Mouse (Mus musculus) liver, embryonic 14.5 days (tissue): ENCODE measurements around the gene Slc5a4a. TPM values are rescaled to one million over a fixed set of nuclear protein-coding genes. Genes with fewer than 3 reads are reported as not detected.

Experiments
- ATAC-seq: fragments of 200-750 bp; cut with Nextera tagmentation; 2 replicates; pipeline ENCODE4 v1.8.0; 2017; ENCODE audit warnings: moderate number of reproducible peaks, mild to moderate bottlenecking, moderate library complexity; ENCODE audit not compliant: insufficient read depth
- DNase-seq, 3 experiments: peaks; one replicate each; pipeline ENCODE4 v3.0.0-alpha.2; 2012 to 2013; ENCODE audit warnings: low read depth in 3 of 3, low spot score in 3 of 3
- H3K27ac ChIP-seq: fragments of 300-500 bp; sonication (generic); 2 replicates; pipeline ENCODE4 v1.5.1; 2014; ENCODE audit warnings: moderate library complexity, mild to moderate bottlenecking, control low read depth, inconsistent platforms
- H3K27me3 ChIP-seq: fragments of 300-500 bp; sonication (generic); 2 replicates; pipeline ENCODE4 v1.6.1; 2014; ENCODE audit warnings: mild to moderate bottlenecking, low read length, moderate library complexity; ENCODE audit not compliant: control insufficient read depth, insufficient read depth
- H3K36me3 ChIP-seq: fragments of 300-500 bp; sonication (generic); replicated peaks from 2 replicates; pipeline ENCODE4 v1.6.1; 2014; ENCODE audit warnings: low read depth; ENCODE audit not compliant: control insufficient read depth, insufficient read depth
- H3K4me1 ChIP-seq, 2 experiments: fragments of 200-500 bp in 1 of 2; fragments of 300-500 bp in 1 of 2; sonication (generic) in 1 of 2; replicated peaks; 2 replicates each; pipeline ENCODE4 v1.6.1; 2012 to 2014; ENCODE audit warnings: antibody characterized with exemption in 1 of 2, inconsistent platforms in 1 of 2, low read length in 1 of 2; ENCODE audit not compliant: control insufficient read depth in 2 of 2, insufficient read depth in 2 of 2
- H3K4me2 ChIP-seq: fragments of 300-500 bp; sonication (generic); 2 replicates; pipeline ENCODE4 v1.6.1; 2014; ENCODE audit warnings: low read depth, mild to moderate bottlenecking, control low read depth, moderate library complexity
- H3K4me3 ChIP-seq, 2 experiments: fragments of 200-500 bp in 1 of 2; fragments of 300-500 bp in 1 of 2; sonication (generic) in 1 of 2; 2 replicates each; pipeline ENCODE4 v1.5.1; 2012 to 2014; ENCODE audit warnings: low read depth in 2 of 2, low read length in 2 of 2, mild to moderate bottlenecking in 2 of 2, control low read depth in 1 of 2, inconsistent platforms in 1 of 2, moderate library complexity in 1 of 2; ENCODE audit not compliant: insufficient read depth in 1 of 2
- H3K9ac ChIP-seq: fragments of 300-500 bp; sonication (generic); replicated peaks from 2 replicates; pipeline ENCODE4 v1.6.1; 2014; ENCODE audit warnings: mild to moderate bottlenecking, control low read depth, moderate library complexity
- H3K9me3 ChIP-seq: fragments of 300-500 bp; sonication (generic); 2 replicates; pipeline ENCODE4 v1.6.1; 2016; ENCODE audit warnings: low read length, mixed read lengths; ENCODE audit not compliant: control insufficient read depth
- CTCF ChIP-seq: IDR thresholded peaks from 2 replicates; pipeline ENCODE4 v1.5.1; 2016; ENCODE audit warnings: antibody characterized with exemption, low read depth, control low read depth
- EP300 ChIP-seq: IDR thresholded peaks from 2 replicates; pipeline ENCODE4 v1.6.1; 2016; ENCODE audit warnings: antibody characterized with exemption, low read depth
- WGBS: fragments of 180-500 bp; shearing (Covaris S2); extraction: QIAGEN DNeasy Blood & Tissue Kit; methylation state at CpG from one replicate; pipeline ENCODE4 v1.1.7; 2014; ENCODE audit not compliant: insufficient replicate concordance; 5-methylcytosine and 5-hydroxymethylcytosine counted together
- polyA plus RNA-seq, 2 experiments: library from polyadenylated mRNA; depleted of rRNA in 1 of 2; stranded (reverse) in 1 of 2; unstranded in 1 of 2; fragments of >200 nt; fragmentation: Nextera tagmentation in 1 of 2; extraction: Ambion mirVana in 1 of 2; gene quantifications; 2 replicates each; pipeline versions ENCODE4 v1.2.1 to v1.2.3; 2012 to 2014

The Slc5a4a gene
- polyA plus RNA-seq, 2 experiments = 0.04 TPM; not detected in 1

DNA sequence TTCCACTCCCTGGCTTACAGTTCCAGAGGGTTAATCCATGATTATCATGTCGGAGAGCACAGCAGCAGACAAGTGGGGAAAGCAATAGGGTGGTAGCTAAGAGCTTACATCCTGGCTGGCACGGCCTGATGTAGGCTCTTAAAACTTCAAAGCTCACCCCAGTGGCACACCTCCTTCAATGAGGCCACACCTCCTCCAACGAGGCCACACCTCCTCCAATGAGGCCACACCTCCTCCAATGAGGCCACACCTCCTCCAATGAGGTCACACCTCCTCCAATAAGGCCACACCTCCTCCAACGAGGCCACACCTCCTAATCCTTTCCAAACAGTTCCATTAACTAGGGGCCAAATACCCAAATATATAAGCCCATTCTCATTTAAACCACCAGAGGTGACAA, 66.9 kb downstream of the Slc5a4a start:
- Histone ChIP-seq H3K27ac (no peak overlapping the region), H3K9me3 (no peaks in the 10 kb centered on the region), H3K4me1 (no peaks in the 10 kb centered on the region), H3K27me3 (no peaks in the 10 kb centered on the region), H3K4me2 (no peak overlapping the region), H3K4me3 (no peak overlapping the region), H3K36me3 (no peaks in the 10 kb centered on the region), H3K9ac (no peak overlapping the region)
- no peak for ATAC-seq
- DNase-seq = no peak
- 58% methylated on average over 4 of the region's 4 CpGs for WGBS
- TF ChIP-seq EP300 (no peak), CTCF (no peak)

DNA sequence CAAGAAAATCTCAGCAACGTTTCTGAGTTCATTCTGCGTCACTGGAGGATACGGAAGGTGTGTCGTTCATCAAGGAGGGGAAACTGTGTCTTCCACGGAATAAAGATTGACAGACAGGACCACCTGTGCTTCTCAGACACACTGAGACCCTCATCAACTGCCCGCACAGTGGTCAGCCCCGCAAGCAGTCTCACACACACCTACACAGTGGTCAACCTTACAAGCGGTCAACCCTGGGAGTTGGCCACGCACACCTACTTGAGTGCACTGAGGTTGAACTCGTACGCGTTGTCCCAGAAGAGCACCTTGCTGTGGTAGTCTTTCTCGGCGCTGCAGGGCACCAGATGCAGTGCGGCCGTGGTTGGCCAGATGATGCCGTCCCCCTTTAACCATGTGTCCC, 69.8 kb downstream of the Slc5a4a start:
- WGBS = 85% methylated on average over 17 of the region's 17 CpGs
- Histone ChIP-seq H3K4me3 (no peak overlapping the region), H3K9me3 (no peaks in the 10 kb centered on the region), H3K4me2 (no peak overlapping the region), H3K27me3 (no peaks in the 10 kb centered on the region), H3K27ac (no peak overlapping the region), H3K9ac (no peak overlapping the region), H3K36me3 (no peaks in the 10 kb centered on the region), H3K4me1 (no peaks in the 10 kb centered on the region)
- TF ChIP-seq EP300 = no peak
- no peak for TF ChIP-seq CTCF
- no peak for ATAC-seq
- no peak for DNase-seq

DNA sequence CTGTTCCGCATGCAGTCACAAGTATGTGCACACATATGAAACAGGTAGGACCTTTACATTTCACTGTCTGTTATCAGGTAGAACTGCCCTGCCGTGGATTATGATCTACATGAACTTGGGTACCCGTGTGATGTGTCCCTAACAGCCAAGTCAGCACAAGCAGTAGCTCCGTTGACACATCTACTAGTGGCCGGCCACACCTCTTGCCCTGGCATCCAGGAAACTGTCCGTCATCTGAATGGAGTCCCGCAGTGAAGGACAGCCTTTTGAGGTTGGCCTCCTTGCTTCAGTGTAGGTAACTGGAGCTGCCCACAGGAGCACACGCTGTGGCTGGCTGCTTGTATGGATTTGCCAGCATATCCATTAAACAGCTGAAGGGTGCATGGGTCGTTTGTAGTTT, 71.0 kb downstream of the Slc5a4a start:
- TF ChIP-seq EP300 (no peak), CTCF (no peak)
- no peaks in the 10 kb centered on the region for H3K4me1 ChIP-seq
- no peak overlapping the region for H3K4me2 ChIP-seq
- H3K9me3 ChIP-seq = no peaks in the 10 kb centered on the region
- DNase-seq (no peak), ATAC-seq (no peak)
- no peaks in the 10 kb centered on the region for H3K36me3 ChIP-seq
- H3K4me3 ChIP-seq = no peak overlapping the region
- no peak overlapping the region for H3K27ac ChIP-seq
- WGBS = 61% methylated on average over 9 of the region's 9 CpGs
- no peak overlapping the region for H3K9ac ChIP-seq
- H3K27me3 ChIP-seq = no peaks in the 10 kb centered on the region

DNA sequence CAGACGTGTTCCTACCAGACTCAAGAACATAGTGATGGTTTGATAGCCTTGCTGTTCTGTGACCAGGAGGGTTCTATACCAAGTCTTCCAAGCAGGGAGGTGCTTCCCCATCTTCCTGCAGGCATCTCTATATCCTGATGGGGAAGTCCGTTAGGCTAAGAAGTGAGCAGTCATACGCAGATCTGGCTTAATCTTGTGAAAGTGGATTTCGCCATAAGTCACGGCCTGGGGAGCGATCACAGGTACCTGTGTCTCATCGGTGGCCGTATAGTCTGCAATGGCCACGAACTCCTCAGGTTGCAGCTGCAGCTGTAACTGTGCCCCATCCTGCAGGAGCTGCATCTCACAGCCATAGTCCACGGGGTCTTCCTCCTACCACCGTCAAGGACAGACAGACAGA, 78.7 kb downstream of the Slc5a4a start:
- WGBS = 78% methylated on average over 11 of the region's 11 CpGs
- Histone ChIP-seq H3K4me3 (no peak overlapping the region), H3K9ac (no peak overlapping the region), H3K9me3 (no peaks in the 10 kb centered on the region), H3K27me3 (no peaks in the 10 kb centered on the region), H3K4me2 (no peak overlapping the region), H3K4me1 (no peaks in the 10 kb centered on the region), H3K36me3 (no peaks in the 10 kb centered on the region), H3K27ac (no peak overlapping the region)
- no peak for DNase-seq
- ATAC-seq = no peak
- TF ChIP-seq EP300 = no peak
- no peak for TF ChIP-seq CTCF

DNA sequence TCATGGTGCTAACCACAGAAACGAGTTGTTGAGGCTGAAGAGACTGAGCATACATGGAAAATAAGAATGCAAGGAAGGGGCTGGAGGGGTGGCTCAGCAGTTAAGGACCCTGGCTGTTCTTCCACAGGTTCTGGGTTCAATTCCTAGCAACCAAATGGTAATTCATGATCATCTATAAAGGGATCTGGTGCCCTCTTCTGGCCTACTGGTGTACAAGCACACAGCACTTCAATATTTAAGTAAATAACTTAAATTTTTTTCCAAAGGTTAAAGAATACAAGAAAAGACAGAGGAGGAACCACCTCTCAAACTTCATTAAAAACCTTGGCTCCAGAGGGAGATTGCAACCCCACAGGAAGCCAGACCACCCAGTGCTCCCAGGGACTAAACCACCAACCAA, 82.4 kb downstream of the Slc5a4a start:
- Histone ChIP-seq H3K4me3 (no peak overlapping the region), H3K27ac (no peak overlapping the region), H3K27me3 (no peaks in the 10 kb centered on the region), H3K9ac (no peak overlapping the region), H3K4me1 (no peaks in the 10 kb centered on the region), H3K4me2 (no peak overlapping the region), H3K9me3 (no peaks in the 10 kb centered on the region), H3K36me3 (no peaks in the 10 kb centered on the region)
- TF ChIP-seq CTCF (peak; percentile 37), EP300 (no peak)
- no peak for ATAC-seq
- DNase-seq = no peak
- WGBS = 31% methylated on average over 1 of the region's 1 CpGs
